8 mouse cellular contexts compared by ENCODE assay signal in the genomic region with DNA sequence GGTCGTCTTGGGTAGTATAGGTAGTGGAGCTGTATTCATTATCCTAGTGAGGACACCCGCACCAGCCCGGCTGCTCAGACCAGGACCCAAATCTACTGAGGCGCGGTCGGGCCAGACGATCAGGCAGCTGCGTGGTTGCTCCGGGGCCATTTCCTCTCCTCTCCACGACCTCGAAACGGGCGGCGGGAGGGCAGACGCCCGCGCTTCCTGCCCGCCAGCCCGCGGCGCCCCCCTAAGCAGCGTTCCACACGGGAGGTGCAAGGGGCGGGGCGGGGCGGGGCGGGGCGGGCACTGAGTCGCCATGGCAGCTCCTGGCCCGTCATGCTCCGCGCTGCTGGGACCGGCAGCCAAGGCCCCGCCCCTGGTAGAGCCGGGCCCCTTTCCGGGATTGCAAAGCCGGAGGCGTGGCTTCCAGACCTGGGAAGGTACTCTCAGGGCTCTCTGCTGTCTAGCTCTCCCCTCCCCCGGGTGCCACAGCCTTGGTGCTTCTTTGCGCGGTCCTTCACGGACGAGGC. TPM values are rescaled to one million over a fixed set of nuclear protein-coding genes. Genes with fewer than 3 reads are reported as not detected.
A peak's percentile ranks its signal among the peaks of the same experiment; 100 is the strongest.
DNase-seq lines count a peak whose midpoint lies in the region; ATAC-seq and TF ChIP-seq lines count a peak whose summit lies in the region.

No protein-coding gene starts in this region.

- no peak for TF ChIP-seq RAD21 in MEL (IDR thresholded peaks at IDR 0.05; ENCODE audit: low read depth, low read length)

- peak overlapping the region; percentile 69 for H3K4me2 ChIP-seq in forebrain, embryonic 15.5 days (replicated peaks)
- H3K4me2 ChIP-seq in lung, embryonic 15.5 days = peak overlapping the region; percentile 89

- no peaks in the 10 kb centered on the region for H3K27me3 ChIP-seq in MEL (ENCODE audit: control insufficient read depth in 1 of 2, insufficient read depth in 2 of 2, low read length in 2 of 2)
- no peaks in the 10 kb centered on the region for H3K27me3 ChIP-seq in forebrain, embryonic 15.5 days
- no peaks in the 10 kb centered on the region for H3K27me3 ChIP-seq in lung, embryonic 15.5 days
- no peaks in the 10 kb centered on the region for H3K27me3 ChIP-seq in thymus, adult 2 months (ENCODE audit: control insufficient read depth, insufficient read depth, low read length)

- H3K4me1 ChIP-seq in MEL (ENCODE audit: control insufficient read depth in 1 of 2, insufficient read depth in 2 of 2, low read length in 2 of 2) = peaks cover 35 to 65% of the 10 kb centered on the region in 2 experiments
- H3K4me1 ChIP-seq in forebrain, embryonic 15.5 days = peaks cover 46% of the 10 kb centered on the region
- H3K4me1 ChIP-seq in lung, embryonic 15.5 days = peaks cover 65% of the 10 kb centered on the region
- H3K4me1 ChIP-seq in olfactory bulb, adult 2 months (ENCODE audit: control insufficient read depth, insufficient read depth, low read length) = peaks cover 27% of the 10 kb centered on the region
- H3K4me1 ChIP-seq in thymus, adult 2 months (replicated peaks; ENCODE audit: control insufficient read depth, insufficient read depth, low read length) = peaks cover 45% of the 10 kb centered on the region

- peak overlapping the region; percentile 59 to 78 for H3K4me3 ChIP-seq in MEL (ENCODE audit: control insufficient read depth in 1 of 2, insufficient read depth in 1 of 2, low read depth in 2 of 2, low read length in 2 of 2)
- H3K4me3 ChIP-seq in forebrain, embryonic 15.5 days = peak overlapping the region; percentile 54
- H3K4me3 ChIP-seq in lung, embryonic 15.5 days = peak overlapping the region; percentile 50
- H3K4me3 ChIP-seq in olfactory bulb, adult 2 months (ENCODE audit: insufficient read depth, low read depth, low read length) = peak overlapping the region; percentile 53
- peak overlapping the region; percentile 53 for H3K4me3 ChIP-seq in thymus, adult 2 months (ENCODE audit: control insufficient read depth, insufficient read depth, low read length)

- peak; percentile 3 to 6; a peak in 1 of 4 replicates for TF ChIP-seq EP300 in MEL (IDR thresholded peaks at IDR 0.05; ENCODE audit: low read depth in 1 of 2, low read length in 2 of 2)

- TF ChIP-seq CTCF in MEL (IDR thresholded peaks at IDR 0.05 in 2 of 3, conservative IDR thresholded peaks at IDR 0.05 in 1 of 3; ENCODE audit: control insufficient read depth in 1 of 3, insufficient read depth in 1 of 3, low read depth in 2 of 3, low read length in 3 of 3, poor library complexity in 1 of 3, severe bottlenecking in 1 of 3) = peak in 1 of 3 experiments; percentile 23; a peak in 1 of 6 replicates
- no peak for TF ChIP-seq CTCF in olfactory bulb, adult 2 months (IDR thresholded peaks at IDR 0.05; ENCODE audit: insufficient read depth, low read depth, low read length)
- TF ChIP-seq CTCF in thymus, adult 2 months (IDR thresholded peaks at IDR 0.05; ENCODE audit: borderline replicate concordance, control insufficient read depth, extremely low read depth, insufficient read depth, low read length, poor library complexity) = peak; percentile 10; the same call in 1 of the 2 replicates

- no peaks in the 10 kb centered on the region for H3K9me3 ChIP-seq in MEL (replicated peaks; ENCODE audit: insufficient read depth, low read length)
- H3K9me3 ChIP-seq in forebrain, embryonic 15.5 days = no peaks in the 10 kb centered on the region
- H3K9me3 ChIP-seq in lung, embryonic 15.5 days = no peaks in the 10 kb centered on the region

- DNase-seq in MEL (ENCODE audit: low read depth, low spot score) = peak; percentile 98
- peak; percentile 89 to 93 for DNase-seq in cerebellum, adult 18-20 months
- DNase-seq in heart, postnatal 25 days (ENCODE audit: low spot score) = peak; percentile 92
- DNase-seq in layer of hippocampus, adult 8-10 months (ENCODE audit: low spot score in 2 of 2) = peak; percentile 86 to 87
- peak; percentile 97 for DNase-seq in thymus, adult 2 months

- H3K9ac ChIP-seq in MEL (ENCODE audit: control insufficient read depth, low read depth, low read length, poor library complexity, severe bottlenecking) = peak overlapping the region; percentile 73
- peak overlapping the region; percentile 68 for H3K9ac ChIP-seq in forebrain, embryonic 15.5 days (replicated peaks)
- H3K9ac ChIP-seq in lung, embryonic 15.5 days = peak overlapping the region; percentile 55

- ATAC-seq in forebrain, embryonic 15.5 days (replicated peaks) = peak; percentile 96
- ATAC-seq in lung, embryonic 15.5 days (ENCODE audit: borderline replicate concordance, extremely low read depth, low FRiP score, low TSS enrichment) = peak; percentile 97

- under 1% methylated on average over 38 of the region's 43 CpGs for WGBS in forebrain, embryonic 15.5 days
- 0% methylated on average over 38 of the region's 43 CpGs for WGBS in lung, embryonic 15.5 days
- under 1% methylated on average over 43 of the region's 43 CpGs for WGBS in olfactory bulb, adult 2 months
- WGBS in thymus, adult 2 months = under 1% methylated on average over 42 of the region's 43 CpGs

- peaks cover 89% of the 10 kb centered on the region for H3K79me2 ChIP-seq in MEL (ENCODE audit: control insufficient read depth, insufficient read depth, low read length, poor library complexity)

- intact Hi-C loops in heart, postnatal 25 days (cut with DNase I) = loop anchor here (2.0 kb wide), 1 partner anchor 62 kb away; no protein-coding TSS in a partner anchor

- peak overlapping the region; percentile 89 for H3K27ac ChIP-seq in MEL (ENCODE audit: control insufficient read depth, low read depth, low read length)
- peak overlapping the region; percentile 88 for H3K27ac ChIP-seq in forebrain, embryonic 15.5 days (replicated peaks)
- peak overlapping the region; percentile 94 for H3K27ac ChIP-seq in lung, embryonic 15.5 days
- peak overlapping the region; percentile 87 for H3K27ac ChIP-seq in olfactory bulb, adult 2 months (ENCODE audit: insufficient read depth, low read depth, low read length)
- H3K27ac ChIP-seq in thymus, adult 2 months (ENCODE audit: control insufficient read depth, insufficient read depth, low read length) = peak overlapping the region; percentile 97

- H3K36me3 ChIP-seq in MEL (ENCODE audit: control insufficient read depth in 1 of 2, insufficient read depth in 2 of 2, low read length in 2 of 2) = peaks cover 1 to 64% of the 10 kb centered on the region in 2 experiments
- no peaks in the 10 kb centered on the region for H3K36me3 ChIP-seq in forebrain, embryonic 15.5 days
- H3K36me3 ChIP-seq in lung, embryonic 15.5 days = no peaks in the 10 kb centered on the region
- no peaks in the 10 kb centered on the region for H3K36me3 ChIP-seq in thymus, adult 2 months (ENCODE audit: control insufficient read depth, insufficient read depth, low read length)

- TF ChIP-seq POLR2A in MEL (IDR thresholded peaks at IDR 0.05; ENCODE audit: control insufficient read depth in 1 of 2, insufficient read depth in 1 of 2, low read depth in 1 of 2, low read length in 2 of 2, poor library complexity in 1 of 2) = peak; percentile 47 to 74; a peak in 3 of 4 replicates
- TF ChIP-seq POLR2A in olfactory bulb, adult 2 months (IDR thresholded peaks at IDR 0.05; ENCODE audit: insufficient read depth, low read depth, low read length) = peak; percentile 29; the same call in 1 of the 2 replicates
- peak; percentile 70 for TF ChIP-seq POLR2A in thymus, adult 2 months (IDR thresholded peaks at IDR 0.05; ENCODE audit: control insufficient read depth, extremely low read depth, insufficient read depth, low read length, poor library complexity)

TF ChIP-seq in MEL, 35 proteins besides CTCF, POLR2A, EP300 and RAD21 (continues in another document):
- TF ChIP-seq JUND (IDR thresholded peaks at IDR 0.05; ENCODE audit: low read depth, low read length) = no peak
- TF ChIP-seq USF2 (IDR thresholded peaks at IDR 0.05; ENCODE audit: borderline replicate concordance in 1 of 2, insufficient read depth in 1 of 2, low read depth in 1 of 2, low read length in 2 of 2) = no peak
- no peak; the same call in none of the 2 replicates for TF ChIP-seq MXI1 (IDR thresholded peaks at IDR 0.05; ENCODE audit: low read depth, low read length)
- no peak for TF ChIP-seq MEF2A (IDR thresholded peaks at IDR 0.05; ENCODE audit: extremely low read depth, insufficient replicate concordance, low read depth, low read length, poor library complexity, severe bottlenecking)
- TF ChIP-seq MYC (IDR thresholded peaks at IDR 0.05; ENCODE audit: low read depth, low read length) = no peak; the same call in 1 of the 2 replicates
- no peak for TF ChIP-seq NRF1 (IDR thresholded peaks at IDR 0.05; ENCODE audit: insufficient read depth, low read depth, low read length, poor library complexity, severe bottlenecking)
- TF ChIP-seq USF1 (IDR thresholded peaks at IDR 0.05; ENCODE audit: low read depth, low read length) = peak; percentile 10; the same call in 1 of the 2 replicates
- TF ChIP-seq ZNF384 (IDR thresholded peaks at IDR 0.05; ENCODE audit: low read depth, low read length) = no peak
- TF ChIP-seq ELF1 (IDR thresholded peaks at IDR 0.05; ENCODE audit: low read depth, low read length) = peak; percentile 87
- no peak for TF ChIP-seq CHD2 (IDR thresholded peaks at IDR 0.05; ENCODE audit: low read length)
- TF ChIP-seq BHLHE40 (IDR thresholded peaks at IDR 0.05; ENCODE audit: borderline replicate concordance, low read depth, low read length) = no peak
- TF ChIP-seq GABPA (IDR thresholded peaks at IDR 0.05; ENCODE audit: low read depth, low read length) = no peak
- TF ChIP-seq POLR2AphosphoS2 (IDR thresholded peaks at IDR 0.05; ENCODE audit: low read length) = peak; percentile 33; the same call in 1 of the 2 replicates
- TF ChIP-seq SMC3 (IDR thresholded peaks at IDR 0.05; ENCODE audit: low read depth, low read length) = no peak
- TF ChIP-seq E2F4 (IDR thresholded peaks at IDR 0.05; ENCODE audit: borderline replicate concordance, low read depth, low read length) = no peak
- peak; percentile 83 for TF ChIP-seq MAZ (IDR thresholded peaks at IDR 0.05; ENCODE audit: low read depth, low read length)
- no peak for TF ChIP-seq RCOR1 (IDR thresholded peaks at IDR 0.05; ENCODE audit: low read depth, low read length)
- TF ChIP-seq ZC3H11A (IDR thresholded peaks at IDR 0.05; ENCODE audit: low read depth, low read length) = no peak

RNA-seq across cellular contexts. Expression of gene Rai1, which starts 10.3 kb away (rescaled TPM):
- 25.0 and 26.3 TPM in 2 replicates for total RNA-seq in MEL (2012; rRNA removed)
- 100 to 1,000 TPM in 1 of 2 experiments, 10 to 100 TPM in 1; 56.7 to 101 TPM for polyA plus RNA-seq in MEL (2012; ENCODE audit: insufficient read depth in 1 of 2, insufficient read length in 2 of 2, low read depth in 1 of 2, low replicate concordance in 2 of 2, missing spikeins in 1 of 2)
- polyA plus RNA-seq in forebrain, embryonic 15.5 days (2015; fragmentation: Nextera tagmentation; extraction: Ambion mirVana) = 31.9 and 34.2 TPM in 2 replicates
- 10 to 100 TPM; 23.4 to 24.4 TPM for total RNA-seq in heart, postnatal 25 days (2021)
- 10 to 100 TPM; 70.5 to 85.6 (median 78.1) TPM for total RNA-seq in layer of hippocampus, adult 8-10 months (2022)
- polyA plus RNA-seq in lung, embryonic 15.5 days (2015; fragmentation: Nextera tagmentation; extraction: Ambion mirVana) = 27.9 and 28.2 TPM in 2 replicates
- 123 TPM in 1 of 2 replicates, not detected in the other for polyA plus RNA-seq in olfactory bulb, adult 2 months (2012; ENCODE audit: insufficient read depth, insufficient read length, low replicate concordance, missing spikeins)
- polyA plus RNA-seq in thymus, adult 2 months (2012; rRNA removed) = 205 and 240 TPM in 2 replicates

Comparison
In these comparisons a context has a peak if more than half of its experiments do, and no peak if none do; other contexts are left out.
1. Peak in every context shown above with its lines: DNase-seq, ATAC-seq, H3K4me3 ChIP-seq and H3K27ac ChIP-seq.